14 mouse cellular contexts compared by ENCODE assay signal in the genomic region with DNA sequence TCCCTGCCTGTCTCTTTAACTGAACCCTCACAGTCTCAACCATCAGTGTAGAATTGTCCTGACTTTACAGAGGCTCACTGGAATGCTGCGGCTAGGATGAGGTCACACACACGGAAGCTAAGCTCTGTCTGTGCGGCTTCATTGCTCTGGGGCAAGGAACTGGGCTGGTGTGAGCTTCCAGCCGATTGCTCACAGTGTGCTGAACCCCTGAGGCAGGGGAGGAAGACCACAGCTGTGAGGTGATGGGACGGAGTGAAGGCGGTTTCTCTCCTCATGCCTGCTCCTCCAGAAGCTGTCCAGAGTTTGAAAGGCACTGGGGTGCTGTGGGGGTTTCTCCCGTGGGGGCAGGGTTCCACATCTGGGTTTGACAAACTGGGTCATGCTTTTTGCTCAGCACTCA. TPM values are rescaled to one million over a fixed set of nuclear protein-coding genes. Genes with fewer than 3 reads are reported as not detected.
DNase-seq lines count a peak whose midpoint lies in the region; ATAC-seq and TF ChIP-seq lines count a peak whose summit lies in the region.
"Had no signal": no experiment of that assay in that cellular context is flagged by ENCODE, and none has a peak within 500 bp of the region (broad histone marks: within the 10 kb centered on the region; RNA-seq: fewer than 3 reads in every experiment).

No protein-coding gene starts in this region.

- DNase-seq in gastrocnemius, adult 2 months: peak; percentile 68
- DNase-seq in gastrocnemius, postnatal 36 days: no peak
- DNase-seq in lung, embryonic 14.5 days: peak; percentile 52
- DNase-seq in lung, postnatal 25 days (ENCODE audit: low spot score): no peak
- peak; percentile 45 for DNase-seq in embryonic facial prominence, embryonic 10.5 days (ENCODE audit: low spot score)
- DNase-seq in adrenal gland, adult 2 months: no peak
- DNase-seq: B cell, adult 2 months; kidney, adult 9 months; spleen, adult 18-20 months had no signal

- intact Hi-C loops in gastrocnemius, adult 2 months (cut with DNase I): loop anchor here (5.0 kb wide), 1 partner anchor 33 kb away; no protein-coding TSS in a partner anchor
- intact Hi-C loops in gastrocnemius, postnatal 36 days (cut with DNase I): no loop called here

- no peaks in the 10 kb centered on the region for H3K36me3 ChIP-seq in lung, embryonic 14.5 days (ENCODE audit: insufficient read depth)
- H3K36me3 ChIP-seq in embryonic facial prominence, embryonic 10.5 days (replicated peaks): no peaks in the 10 kb centered on the region
- H3K36me3 ChIP-seq in myocyte (ENCODE audit: control insufficient read depth, insufficient read depth): no peaks in the 10 kb centered on the region
- no peaks in the 10 kb centered on the region for H3K36me3 ChIP-seq in kidney, embryonic 16.5 days (ENCODE audit: insufficient read depth, low read length)
- H3K36me3 ChIP-seq: forebrain, embryonic 12.5 days; limb, embryonic 15.5 days had no signal

- H3K4me3 ChIP-seq in gastrocnemius, adult 2 months: peak overlapping the region; percentile 33
- H3K4me3 ChIP-seq in lung, embryonic 14.5 days (ENCODE audit: low read depth, low read length): no peak overlapping the region
- H3K4me3 ChIP-seq in embryonic facial prominence, embryonic 10.5 days: no peak overlapping the region
- H3K4me3 ChIP-seq in myocyte: peak overlapping the region; percentile 7
- H3K4me3 ChIP-seq in kidney, embryonic 16.5 days (ENCODE audit: low read length): no peak overlapping the region
- H3K4me3 ChIP-seq: forebrain, embryonic 12.5 days; limb, embryonic 15.5 days had no signal

- H3K9ac ChIP-seq in lung, embryonic 14.5 days: no peak overlapping the region
- no peak overlapping the region for H3K9ac ChIP-seq in kidney, embryonic 16.5 days (replicated peaks; ENCODE audit: low read length)
- H3K9ac ChIP-seq: forebrain, embryonic 12.5 days; hindbrain, embryonic 14.5 days; limb, embryonic 15.5 days had no signal

- H3K4me1 ChIP-seq in lung, embryonic 14.5 days (ENCODE audit: insufficient read depth): peaks cover 3% of the 10 kb centered on the region; the same call in 1 of the 2 replicates
- H3K4me1 ChIP-seq in embryonic facial prominence, embryonic 10.5 days: peaks cover 50% of the 10 kb centered on the region
- H3K4me1 ChIP-seq in kidney, embryonic 16.5 days (ENCODE audit: insufficient read depth, low read length): peaks cover 10% of the 10 kb centered on the region; the same call in 1 of the 2 replicates
- H3K4me1 ChIP-seq: forebrain, embryonic 12.5 days had no signal

- no peaks in the 10 kb centered on the region for H3K9me3 ChIP-seq in lung, embryonic 14.5 days (ENCODE audit: low read depth, low read length)
- no peaks in the 10 kb centered on the region for H3K9me3 ChIP-seq in embryonic facial prominence, embryonic 10.5 days
- no peaks in the 10 kb centered on the region for H3K9me3 ChIP-seq in kidney, embryonic 16.5 days (ENCODE audit: low read length)
- H3K9me3 ChIP-seq: forebrain, embryonic 12.5 days; limb, embryonic 15.5 days had no signal

- H3K79me2 ChIP-seq in myocyte (ENCODE audit: control insufficient read depth, insufficient read depth): peaks cover 42% of the 10 kb centered on the region

- peak; percentile 67 for TF ChIP-seq POLR2A in myocyte (IDR thresholded peaks at IDR 0.05; ENCODE audit: insufficient read length, low read depth)

- WGBS in lung, embryonic 14.5 days: 39% methylated on average over 7 of the region's 7 CpGs
- WGBS in embryonic facial prominence, embryonic 10.5 days: 31% methylated on average over 7 of the region's 7 CpGs
- WGBS in kidney, embryonic 16.5 days: 45% methylated on average over 7 of the region's 7 CpGs

- no peaks in the 10 kb centered on the region for H3K27me3 ChIP-seq in lung, embryonic 14.5 days (ENCODE audit: insufficient read depth, low read length)
- no peaks in the 10 kb centered on the region for H3K27me3 ChIP-seq in embryonic facial prominence, embryonic 10.5 days (replicated peaks; ENCODE audit: low read depth, poor library complexity, severe bottlenecking)
- H3K27me3 ChIP-seq in myocyte (ENCODE audit: control insufficient read depth, insufficient read depth, insufficient read length): no peaks in the 10 kb centered on the region
- H3K27me3 ChIP-seq in kidney, embryonic 16.5 days (ENCODE audit: insufficient read depth, low read length): no peaks in the 10 kb centered on the region
- H3K27me3 ChIP-seq: forebrain, embryonic 12.5 days; limb, embryonic 15.5 days had no signal

- TF ChIP-seq CTCF in gastrocnemius, adult 2 months (IDR thresholded peaks at IDR 0.05): no peak
- TF ChIP-seq CTCF in lung, embryonic 14.5 days (IDR thresholded peaks at IDR 0.05; ENCODE audit: low read depth): no peak

- no peak overlapping the region for H3K4me2 ChIP-seq in lung, embryonic 14.5 days
- H3K4me2 ChIP-seq in myocyte (ENCODE audit: low read depth): peak overlapping the region; percentile 92
- H3K4me2 ChIP-seq in kidney, embryonic 16.5 days (replicated peaks; ENCODE audit: low read depth, low read length): no peak overlapping the region
- H3K4me2 ChIP-seq: forebrain, embryonic 12.5 days; hindbrain, embryonic 14.5 days; limb, embryonic 15.5 days had no signal

- peak; percentile 12; the same call in 1 of the 2 replicates for ATAC-seq in lung, embryonic 14.5 days (ENCODE audit: insufficient read depth)
- no peak for ATAC-seq in kidney, embryonic 16.5 days (ENCODE audit: low FRiP score, low TSS enrichment)

- peak overlapping the region; percentile 80 for H3K27ac ChIP-seq in gastrocnemius, adult 2 months
- no peak overlapping the region for H3K27ac ChIP-seq in lung, embryonic 14.5 days (ENCODE audit: low read depth)
- peak overlapping the region; percentile 16 for H3K27ac ChIP-seq in embryonic facial prominence, embryonic 10.5 days (replicated peaks)
- no peak overlapping the region for H3K27ac ChIP-seq in kidney, embryonic 16.5 days (ENCODE audit: low read length)
- H3K27ac ChIP-seq: forebrain, embryonic 12.5 days; hindbrain, embryonic 14.5 days; limb, embryonic 15.5 days had no signal

- no peak overlapping the region for H3ac ChIP-seq in myocyte (ENCODE audit: control insufficient read depth, insufficient read length)

TF ChIP-seq in myocyte, 11 proteins besides CTCF, POLR2A, EP300 and RAD21:
- TF ChIP-seq MYOD1 (IDR thresholded peaks at IDR 0.05; ENCODE audit: control insufficient read depth in 1 of 3, insufficient read length in 2 of 3, low read depth in 2 of 3) (peak in 2 of 3 experiments; percentile 60 to 78), REST (IDR thresholded peaks at IDR 0.05; ENCODE audit: insufficient read depth, insufficient read length) (no peak), POLR2AphosphoS2 (IDR thresholded peaks at IDR 0.05; ENCODE audit: insufficient read length, low read depth) (peak; percentile 68), MYOG (IDR thresholded peaks at IDR 0.05; ENCODE audit: control insufficient read depth in 1 of 3, insufficient read depth in 1 of 3, insufficient read length in 2 of 3, low read depth in 2 of 3) (peak in 1 of 3 experiments; percentile 71)

RNA-seq across cellular contexts. Expression of gene Adcy7, which starts 12.5 kb away (rescaled TPM):
- 1 to 10 TPM; 3.4 to 6.6 TPM for total RNA-seq in gastrocnemius, adult 2 months (2021)
- total RNA-seq in gastrocnemius, postnatal 36 days (2021): 1 to 10 TPM; 4.9 to 5.2 TPM
- 11.3 and 12.4 TPM in 2 replicates for polyA plus RNA-seq in lung, embryonic 14.5 days (2014; fragmentation: Nextera tagmentation; extraction: Ambion mirVana)
- polyA plus RNA-seq in embryonic facial prominence, embryonic 10.5 days (2016; fragmentation: Nextera tagmentation; extraction: Ambion mirVana): 2.4 and 2.6 TPM in 2 replicates
- polyA plus RNA-seq in myocyte (2012; fragmentation: generic; extraction: Trizol): 72.3 TPM
- 3.0 and 3.7 TPM in 2 replicates for polyA plus RNA-seq in kidney, embryonic 16.5 days (2015; fragmentation: Nextera tagmentation; extraction: Ambion mirVana)
- total RNA-seq in adrenal gland, adult 2 months (2021): 10 to 100 TPM in 1 of 2 experiments, 1 to 10 TPM in 1; 4.8 to 18.6 TPM
- 8.7 and 11.3 TPM in 2 replicates for polyA plus RNA-seq in adrenal gland, adult 2 months (2012; rRNA removed)

Comparison
In these comparisons a context has a peak if more than half of its experiments do, and no peak if none do; other contexts are left out.
1. DNase-seq: peak in gastrocnemius, adult 2 months (single experiment), lung, embryonic 14.5 days (single experiment) and embryonic facial prominence, embryonic 10.5 days (single experiment); none in gastrocnemius, postnatal 36 days (0 of 2), lung, postnatal 25 days (single experiment) and adrenal gland, adult 2 months (single experiment).
2. H3K27ac ChIP-seq: peak in gastrocnemius, adult 2 months (single experiment) and embryonic facial prominence, embryonic 10.5 days (single experiment); none in lung, embryonic 14.5 days (single experiment) and kidney, embryonic 16.5 days (single experiment).
3. H3K4me3 ChIP-seq: peak in gastrocnemius, adult 2 months (single experiment) and myocyte (single experiment); none in lung, embryonic 14.5 days (single experiment), embryonic facial prominence, embryonic 10.5 days (single experiment) and kidney, embryonic 16.5 days (single experiment).